Mouse (Mus musculus): Measurements from ENCODE around the gene Cd164.
"Not testable (repeated sequence)": the region's sequence is repeated elsewhere in the genome, so short reads cannot be mapped to it uniquely, and the experiment has no call there.

Gene Cd164

DNA sequence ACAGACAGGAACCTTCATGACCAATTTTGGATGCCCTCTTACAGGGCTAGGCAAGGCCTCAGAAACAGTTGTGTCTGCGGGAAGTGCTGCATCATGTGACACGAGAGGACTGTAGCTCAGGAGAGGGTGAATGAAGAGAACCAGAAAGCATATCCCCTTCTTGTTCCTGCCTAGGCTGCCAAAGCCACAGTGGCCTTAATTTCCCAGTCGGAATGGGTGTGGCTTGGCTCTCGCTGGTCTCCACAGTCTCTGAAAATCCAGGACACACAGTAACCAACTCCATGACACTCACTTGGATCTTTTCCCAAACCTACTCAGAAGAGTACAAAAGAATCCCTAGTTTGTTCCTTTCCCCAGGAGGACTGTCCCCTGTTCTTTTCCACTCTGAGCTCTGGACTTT lies 18.3 kb upstream of the Cd164 start:
- DNase-seq (ENCODE audit: low spot score in 2 of 2): no peak

DNA sequence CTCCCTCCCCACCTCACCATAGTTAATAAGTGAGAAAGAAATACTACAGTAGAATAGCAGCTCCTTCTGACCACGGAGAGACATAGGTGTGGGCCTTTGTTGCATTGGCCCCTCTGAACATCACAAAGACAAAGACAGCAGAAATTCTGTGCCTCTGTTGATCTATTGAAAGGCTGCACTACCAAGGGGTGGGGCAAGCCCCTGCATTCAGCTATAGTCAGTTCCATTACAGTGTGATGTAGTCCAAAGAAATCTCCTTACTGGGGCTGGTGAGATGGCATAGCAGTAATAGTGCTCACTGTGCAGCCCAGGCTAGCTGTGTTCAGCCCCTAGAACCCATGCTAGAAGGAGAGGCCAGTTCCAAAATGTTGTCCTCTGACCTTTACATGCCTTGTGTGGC lies 14.2 kb upstream of the Cd164 start:
- no peak for DNase-seq (ENCODE audit: low spot score in 2 of 2)

DNA sequence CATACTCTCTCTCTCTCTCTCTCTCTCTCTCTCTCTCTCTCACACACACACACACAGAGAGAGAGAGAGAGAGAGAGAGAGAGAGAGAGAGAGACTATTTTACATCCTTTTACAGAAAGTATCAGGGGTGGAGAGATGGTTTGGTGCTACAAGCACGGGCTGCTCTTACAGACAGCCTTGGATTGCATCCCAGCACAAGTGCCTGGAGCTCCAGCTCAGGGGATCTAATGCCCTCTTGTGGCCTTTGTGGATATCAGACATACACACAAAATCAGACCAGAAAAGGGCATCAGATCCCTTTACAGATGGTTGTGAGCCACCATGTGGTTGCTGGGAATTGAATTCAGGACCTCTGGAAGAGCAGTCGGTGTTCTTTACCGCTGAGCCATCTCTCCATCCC lies 13.8 kb upstream of the Cd164 start:
- DNase-seq (ENCODE audit: low spot score in 2 of 2): not testable (repeated sequence)

DNA sequence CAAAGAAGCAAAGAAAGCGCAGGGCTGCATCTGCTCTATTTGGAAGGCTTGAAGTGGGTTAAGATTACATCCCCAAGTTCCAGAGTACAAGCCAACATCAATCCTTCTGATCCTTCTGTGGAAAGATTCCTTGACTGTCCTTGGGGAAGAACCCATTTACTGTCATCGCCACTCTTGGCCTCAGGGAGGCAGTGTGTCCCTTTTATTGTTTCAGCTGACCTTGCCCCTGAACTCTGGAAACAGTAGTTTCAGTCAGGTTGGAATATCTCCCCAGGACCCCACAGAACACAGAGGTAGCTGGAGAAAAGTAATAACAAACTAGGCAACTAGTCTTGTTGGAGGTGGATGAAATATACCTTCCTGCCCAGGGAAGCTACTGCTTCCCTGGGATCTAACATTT lies 10.1 kb upstream of the Cd164 start:
- DNase-seq (ENCODE audit: low spot score in 2 of 2): no peak

DNA sequence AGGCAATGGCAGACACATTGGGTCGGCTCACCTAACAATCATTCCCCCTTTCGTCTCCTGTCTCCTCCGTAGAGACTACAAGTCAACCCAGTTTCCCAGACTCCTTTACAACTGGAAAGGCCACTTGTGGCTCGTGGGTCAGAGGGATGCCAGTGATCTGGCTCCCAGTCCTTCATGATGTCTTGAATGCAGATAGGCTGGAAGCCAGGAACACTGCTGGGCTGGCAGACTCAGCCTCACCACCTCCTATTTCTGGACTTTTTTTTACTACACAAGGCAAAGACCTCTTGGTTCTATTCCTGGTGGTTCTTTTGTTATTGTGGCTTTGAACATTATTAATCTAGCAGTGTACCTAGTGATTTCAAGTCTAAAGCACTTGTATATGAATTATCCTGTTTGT lies 4.9 kb upstream of the Cd164 start:
- DNase-seq (ENCODE audit: low spot score in 2 of 2): no peak

DNA sequence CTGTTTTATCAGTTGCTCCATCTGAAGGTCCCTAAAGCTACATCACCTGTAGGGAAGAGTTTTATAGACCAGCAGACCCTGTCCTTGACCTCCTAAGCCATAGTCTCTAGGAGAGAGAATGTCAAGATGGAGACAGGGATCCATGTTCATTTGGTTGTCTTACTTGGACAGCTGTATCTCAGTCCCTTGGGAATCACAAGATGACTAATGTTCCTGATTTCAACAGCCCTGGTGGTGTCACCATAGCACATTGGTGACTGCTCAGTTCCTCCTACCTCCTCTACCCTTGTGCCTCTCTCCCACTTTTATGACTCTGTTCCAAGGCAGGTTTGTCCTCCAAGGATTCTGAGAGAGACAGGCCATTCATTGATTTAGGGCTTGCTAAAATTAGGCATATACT lies 4.3 kb upstream of the Cd164 start:
- DNase-seq (ENCODE audit: low spot score in 2 of 2): no peak

DNA sequence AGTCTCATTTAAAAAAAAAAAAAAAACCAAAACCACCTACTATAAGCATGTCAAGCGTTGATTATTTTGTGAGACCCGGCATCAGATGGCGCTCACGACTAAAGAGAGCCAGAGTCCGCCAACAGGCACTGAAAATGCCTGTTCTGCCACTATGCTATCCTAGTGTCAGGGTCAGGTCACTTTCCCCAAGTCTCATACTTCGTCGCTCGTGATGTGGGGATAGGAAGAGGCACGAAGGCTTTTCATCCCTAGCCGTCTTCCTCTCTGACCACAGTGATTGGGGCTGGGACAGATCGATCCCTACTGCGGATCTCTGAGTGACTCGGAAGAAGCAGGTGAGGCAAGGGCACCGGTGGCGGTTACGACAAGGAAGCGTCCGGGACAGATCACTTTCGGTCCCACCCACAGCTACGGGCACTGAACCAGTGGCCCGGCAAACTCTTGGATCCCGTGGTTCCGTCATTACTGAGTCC lies 670 bp upstream of the Cd164 start:
- peak; percentile 75 to 87 for DNase-seq (ENCODE audit: low spot score in 2 of 2)

DNA sequence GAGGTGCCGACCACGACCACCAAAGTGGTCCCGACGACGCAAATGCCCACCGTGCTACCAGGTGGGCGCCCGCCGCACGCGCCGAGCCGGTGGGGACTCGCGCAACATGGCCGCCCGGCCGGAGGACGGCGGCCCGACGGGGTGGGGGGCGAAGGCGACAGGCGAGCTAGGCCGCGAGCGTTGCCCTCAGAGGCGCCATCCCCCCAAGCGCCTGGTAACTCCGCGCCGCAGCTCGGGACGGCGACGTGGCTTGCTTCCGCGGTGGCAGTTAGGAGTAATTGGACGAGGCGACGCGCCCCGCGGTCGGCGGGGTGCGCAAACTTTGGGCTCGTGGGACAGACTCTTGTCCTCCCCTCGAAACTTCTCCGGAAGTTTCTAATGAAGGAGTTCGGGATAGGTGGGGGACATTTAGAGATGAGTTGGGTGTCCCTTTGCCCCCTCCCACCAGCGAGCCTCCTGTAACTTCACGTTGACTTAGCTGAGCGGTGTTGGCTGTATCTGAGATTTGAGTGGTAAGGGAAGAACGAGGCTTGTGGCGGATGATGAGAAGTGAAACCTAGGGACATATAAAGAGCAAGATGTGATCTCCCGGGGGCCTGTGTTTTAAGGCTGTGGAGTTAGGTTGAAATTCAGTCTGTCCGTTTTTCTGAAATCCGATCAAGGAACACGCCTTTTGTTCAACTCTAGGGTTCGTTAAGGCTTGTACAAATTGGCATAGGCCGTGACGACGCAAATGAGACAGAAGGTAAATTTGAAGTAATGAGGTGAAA lies 611 bp downstream of the Cd164 start:
- peak; percentile 59 to 85 for DNase-seq (ENCODE audit: low spot score in 2 of 2)

DNA sequence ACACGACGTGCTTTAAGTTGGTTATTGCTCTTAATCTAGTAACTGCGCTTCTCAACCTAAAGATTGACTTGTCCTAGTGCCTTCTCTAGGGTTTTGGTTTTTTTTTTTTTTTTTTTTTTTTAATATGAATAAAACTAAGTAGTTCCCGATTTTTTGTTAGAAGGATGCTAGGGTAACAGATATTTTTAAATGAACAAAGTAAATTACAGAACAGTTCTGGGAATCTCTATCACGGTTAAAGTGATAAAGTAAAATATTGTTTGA lies 1.1 kb downstream of the Cd164 start:
- DNase-seq (ENCODE audit: low spot score in 2 of 2): no peak

DNA sequence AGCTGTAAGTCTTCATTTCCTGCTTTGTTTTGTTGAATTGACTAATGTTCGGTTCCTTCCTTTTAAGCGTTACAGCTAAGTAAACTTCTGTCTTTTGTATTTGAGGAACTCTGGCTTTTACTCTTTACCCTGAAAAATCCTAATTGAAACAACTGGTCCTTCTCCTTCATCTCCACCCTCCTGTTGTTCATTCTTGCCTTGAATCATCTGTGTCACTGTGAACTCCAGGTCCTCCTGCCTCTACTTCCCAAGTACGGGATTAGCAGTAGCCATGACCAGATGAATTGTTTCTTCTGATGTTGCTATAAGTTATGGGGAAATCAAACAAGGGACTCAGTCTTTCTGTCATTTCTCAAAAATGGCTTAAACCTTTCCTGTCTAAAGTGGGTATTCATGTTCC lies 4.2 kb downstream of the Cd164 start:
- DNase-seq (ENCODE audit: low spot score in 2 of 2): no peak

DNA sequence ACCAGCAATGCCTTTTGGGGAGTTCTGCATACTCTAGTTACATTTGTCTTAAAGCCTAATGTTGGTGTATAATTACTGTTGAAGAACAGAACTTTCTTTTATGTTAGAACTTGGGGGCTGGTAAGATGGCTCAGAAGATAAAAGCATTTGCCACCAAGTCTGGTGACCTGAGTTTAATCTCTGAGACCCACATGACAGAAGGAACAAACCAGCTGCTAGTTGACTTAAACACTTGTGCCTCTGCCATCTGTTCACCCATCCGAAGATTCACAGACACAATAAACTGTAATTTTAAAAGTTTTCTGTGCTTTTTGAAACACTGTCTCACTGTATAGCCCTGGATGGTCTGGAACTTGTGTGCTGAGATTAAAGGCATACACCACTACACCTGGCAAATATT lies 6.5 kb downstream of the Cd164 start:
- DNase-seq (ENCODE audit: low spot score in 2 of 2): no peak

DNA sequence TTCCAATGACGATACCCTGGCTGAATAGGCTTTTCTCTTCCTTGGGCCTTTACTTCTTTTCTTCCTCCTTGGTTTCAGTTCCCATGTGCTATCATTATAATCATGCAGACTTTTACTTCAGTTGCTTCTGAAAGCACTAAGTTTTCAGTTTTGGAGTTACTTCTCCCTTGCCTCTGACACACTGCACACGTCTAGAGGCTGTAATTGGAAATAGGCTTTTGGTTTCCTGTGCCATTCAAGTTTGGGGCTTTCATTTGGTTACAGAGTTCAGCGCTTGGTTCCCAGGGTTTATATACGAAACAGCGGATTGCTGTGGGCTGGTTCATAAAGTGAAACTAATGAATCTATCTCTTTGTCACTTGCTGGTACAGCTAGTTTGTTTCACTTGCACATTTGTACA lies 10.8 kb downstream of the Cd164 start:
- DNase-seq (ENCODE audit: low spot score in 2 of 2): no peak

DNA sequence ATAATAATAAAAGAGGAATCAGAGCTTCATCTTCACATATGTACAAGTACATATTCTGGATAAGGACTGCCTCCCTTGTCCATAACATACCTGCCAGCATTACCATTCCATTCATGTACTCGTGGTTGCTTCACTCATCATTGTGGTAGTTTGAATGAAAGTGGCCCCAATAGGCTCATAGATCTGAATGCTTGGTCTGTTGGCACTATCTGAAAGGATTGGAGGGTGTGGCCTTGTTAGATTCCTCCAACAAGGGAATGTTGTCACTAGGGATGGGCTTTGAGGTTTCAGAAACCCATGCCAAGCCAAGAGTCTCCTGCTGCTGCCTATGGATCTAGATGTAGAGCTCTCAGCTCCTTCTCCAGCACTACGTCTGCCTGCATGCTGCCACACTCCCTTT lies 16.8 kb downstream of the Cd164 start:
- DNase-seq (ENCODE audit: low spot score in 2 of 2): no peak

DNA sequence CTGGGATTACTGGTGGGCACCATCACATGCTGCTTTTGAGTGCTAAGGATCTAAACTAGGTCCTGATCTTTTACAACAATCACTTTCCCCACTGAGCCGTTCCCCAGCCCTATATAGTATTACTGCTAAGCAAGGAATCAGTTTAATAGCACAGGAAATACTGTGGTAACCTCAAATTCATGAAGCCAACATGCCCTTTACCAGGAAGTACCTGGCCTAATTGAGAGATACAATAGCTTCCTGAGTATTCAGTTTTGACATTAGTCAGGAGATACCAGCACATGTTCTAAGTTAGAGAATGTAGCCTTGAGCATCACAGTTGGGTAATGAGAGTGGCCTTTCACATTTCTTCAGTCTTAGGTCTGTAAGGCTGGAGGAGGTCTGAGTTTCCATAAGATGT lies 17.5 kb downstream of the Cd164 start:
- no peak for DNase-seq (ENCODE audit: low spot score in 2 of 2)

DNA sequence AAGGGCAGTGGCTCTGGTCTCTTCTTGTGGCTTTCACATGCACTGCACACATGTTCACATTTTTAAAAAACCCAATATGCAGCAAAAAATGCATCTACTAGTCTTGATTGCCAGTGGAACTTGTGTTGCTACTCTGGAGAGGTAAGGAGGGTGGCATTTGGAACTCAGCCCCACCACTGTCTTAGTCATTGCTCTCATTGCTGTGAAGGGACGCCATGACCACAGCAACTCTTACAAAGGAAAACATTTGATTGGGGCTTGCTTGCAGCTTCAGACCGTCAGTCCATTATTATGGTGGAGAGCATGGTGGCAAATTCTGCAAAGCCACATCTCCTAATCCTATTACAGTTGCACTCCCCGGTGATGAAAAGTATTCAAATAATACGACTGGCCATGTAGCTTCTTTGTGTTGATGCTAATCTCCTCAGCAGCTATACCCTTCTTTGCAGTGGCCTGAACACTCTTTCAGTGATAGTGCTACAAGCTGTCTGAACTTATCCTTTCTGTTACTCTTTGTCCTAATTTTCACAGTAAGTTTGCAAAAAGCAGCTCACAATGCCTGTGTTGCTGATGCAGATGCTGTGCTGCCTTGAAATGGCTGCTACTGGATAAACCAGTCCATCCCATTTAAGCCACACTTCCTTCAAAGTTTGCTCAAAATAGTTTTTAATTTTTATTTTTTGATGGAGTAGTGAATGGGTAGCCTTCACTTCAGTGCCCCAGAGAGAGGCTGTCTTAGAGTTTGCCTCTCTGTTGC lies 18.2 kb downstream of the Cd164 start:
- DNase-seq (ENCODE audit: low spot score in 2 of 2): no peak

DNA sequence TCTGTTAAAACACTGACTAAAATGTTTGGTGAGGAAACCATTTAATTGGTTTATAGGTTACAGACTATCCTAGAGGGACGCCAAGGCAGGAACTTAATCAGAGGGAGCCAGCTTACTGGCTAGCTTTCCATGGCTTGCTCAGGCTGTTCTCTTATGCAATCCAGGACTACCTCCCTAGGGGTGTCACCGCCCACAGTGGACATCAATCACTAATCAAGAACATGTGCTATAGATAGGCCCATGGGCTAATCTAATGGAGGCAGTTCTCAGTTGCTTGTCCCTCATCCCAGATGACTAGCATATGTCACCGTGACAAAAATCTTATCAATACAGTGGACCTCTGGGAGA lies 18.7 kb downstream of the Cd164 start:
- no peak for DNase-seq (ENCODE audit: low spot score in 2 of 2)

DNA sequence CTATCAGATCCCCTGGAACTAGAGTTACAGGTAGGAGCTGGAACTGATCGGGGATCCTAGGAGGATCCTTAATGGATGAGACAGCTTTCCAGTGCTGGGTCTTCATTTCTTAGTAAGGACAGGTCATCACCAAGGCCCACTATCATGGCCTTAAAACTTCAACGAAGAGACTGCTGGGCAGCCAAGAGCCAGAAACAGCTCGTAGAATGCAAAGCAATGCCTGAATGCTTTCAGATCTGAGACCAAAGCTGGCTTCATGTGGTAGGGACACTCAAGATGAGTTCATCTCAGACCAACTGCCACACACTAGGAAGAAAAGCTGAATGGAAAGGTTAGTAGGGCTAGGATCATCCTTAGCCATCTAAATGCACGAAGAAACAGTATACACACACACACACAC lies 19.8 kb downstream of the Cd164 start:
- DNase-seq (ENCODE audit: low spot score in 2 of 2): no peak

DNA sequence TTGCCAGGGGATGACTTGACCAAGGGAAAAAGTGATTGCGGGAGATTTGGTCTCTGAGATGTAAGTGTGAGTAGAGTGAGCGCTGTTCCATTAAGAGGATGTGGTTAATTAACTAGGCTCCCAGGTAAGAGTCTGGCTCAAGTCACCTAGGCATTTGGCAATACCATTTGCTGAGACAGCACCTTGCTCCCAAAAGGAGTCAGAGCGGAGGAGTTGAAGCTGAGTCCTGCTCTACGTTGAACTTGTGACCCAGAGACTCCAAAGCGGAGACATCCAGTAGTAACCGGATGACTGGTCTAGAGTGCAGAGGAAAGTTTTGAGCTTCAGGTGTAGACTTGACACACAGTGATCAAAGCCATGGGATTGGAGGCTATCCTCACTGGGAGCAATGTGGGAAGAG lies 22.8 kb downstream of the Cd164 start:
- DNase-seq (ENCODE audit: low spot score in 2 of 2): no peak

DNA sequence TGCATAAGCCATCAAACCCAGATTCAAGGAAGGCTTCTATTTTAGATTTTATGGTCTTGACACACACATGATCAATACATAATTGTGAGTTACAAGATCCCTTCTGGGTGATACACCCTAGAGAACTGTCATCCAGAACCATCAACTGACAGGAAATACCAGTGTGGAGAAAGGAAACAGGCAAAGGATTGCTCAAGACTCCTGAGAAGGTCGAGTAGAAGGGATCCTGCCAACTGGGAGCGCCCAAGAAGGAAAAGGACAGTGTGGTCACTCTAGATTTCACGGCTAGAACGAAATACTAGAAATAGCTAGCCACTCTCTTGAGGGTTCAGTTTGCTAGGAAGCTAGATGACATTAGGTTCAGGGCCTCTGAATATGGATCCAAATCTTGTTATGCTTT lies 24.2 kb downstream of the Cd164 start:
- DNase-seq (ENCODE audit: low spot score in 2 of 2): no peak

DNA sequence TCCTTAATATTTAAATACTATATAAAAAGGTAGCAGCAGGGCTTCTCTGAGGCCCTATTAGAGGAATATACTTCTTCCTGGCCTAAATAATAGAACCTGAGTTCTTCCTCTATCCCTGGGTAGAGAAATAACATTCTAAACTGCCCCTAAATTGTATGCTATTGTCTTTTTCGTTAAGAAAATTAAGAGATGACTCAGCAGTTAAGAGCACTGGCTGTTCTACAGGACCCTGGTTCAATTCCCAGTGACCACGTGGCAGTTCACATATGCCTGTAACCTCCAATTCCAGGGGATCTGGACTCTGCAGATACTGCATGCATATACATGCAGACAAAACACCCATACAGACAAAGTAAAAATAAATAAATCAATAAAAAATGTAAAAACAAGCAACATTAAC lies 24.6 kb downstream of the Cd164 start:
- no peak for DNase-seq (ENCODE audit: low spot score in 2 of 2)

DNA sequence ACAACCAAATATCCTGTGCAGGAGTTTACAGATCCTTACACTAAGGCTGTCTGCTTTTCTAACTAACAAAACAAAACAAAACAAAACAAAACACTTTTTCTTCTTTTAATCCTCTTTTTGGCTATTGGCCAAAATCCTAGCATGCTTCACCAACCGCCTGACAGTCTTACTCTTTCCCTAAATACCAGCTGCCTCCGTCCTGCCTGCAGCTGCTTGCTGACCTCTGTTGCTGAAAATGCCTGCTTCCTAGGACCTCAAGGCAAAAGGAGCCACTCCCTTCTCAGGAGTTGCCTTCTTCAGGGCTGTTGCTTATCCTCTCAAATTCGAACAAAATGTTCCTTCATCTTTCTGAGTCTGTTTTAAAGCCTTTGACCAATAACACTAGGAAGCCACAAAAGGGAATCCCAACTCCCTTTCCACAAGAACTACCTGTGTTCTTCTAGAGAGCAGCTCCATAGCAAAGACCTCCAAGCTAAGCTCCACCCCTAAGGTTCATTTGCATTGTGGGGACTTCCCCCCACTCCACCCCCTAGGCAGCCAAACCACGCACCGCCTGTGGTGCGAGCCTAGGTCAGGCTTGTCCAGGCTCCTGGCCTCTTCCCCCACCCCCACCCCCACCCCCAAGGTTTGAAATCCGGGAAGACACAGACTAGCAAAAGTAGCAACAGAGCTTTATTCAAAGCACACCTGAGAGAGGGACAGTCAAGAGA lies 25.4 kb downstream of the Cd164 start:
- no peak for DNase-seq (ENCODE audit: low spot score in 2 of 2)

DNA sequence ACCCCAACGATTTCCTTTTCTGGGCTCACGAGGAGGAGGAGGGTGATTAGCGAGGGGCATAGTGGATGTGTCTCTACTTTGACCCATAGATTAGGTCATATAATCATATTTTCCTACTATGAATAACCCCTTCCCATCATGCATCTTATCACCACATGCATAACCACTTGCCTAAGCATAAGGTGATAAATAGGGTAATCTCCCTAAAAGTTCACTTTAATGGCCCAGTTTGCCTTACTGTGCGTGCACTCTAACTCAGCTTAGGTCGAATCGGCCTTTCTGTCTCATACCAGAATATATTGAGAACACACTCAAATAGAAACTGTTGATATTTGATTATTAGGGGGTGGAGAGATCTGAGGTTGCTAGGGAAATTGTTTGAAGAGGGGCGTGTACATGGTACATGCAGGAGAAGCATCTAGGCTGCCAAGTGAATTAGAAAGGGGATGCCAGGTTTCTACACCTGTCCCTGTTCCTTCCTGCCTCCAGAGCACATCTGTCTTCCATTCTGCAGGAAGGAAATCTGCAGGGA lies 26.1 kb downstream of the Cd164 start:
- DNase-seq (ENCODE audit: low spot score in 2 of 2): no peak
